Mouse (Mus musculus): Measurements from ENCODE around the gene Evi5.

DNA sequence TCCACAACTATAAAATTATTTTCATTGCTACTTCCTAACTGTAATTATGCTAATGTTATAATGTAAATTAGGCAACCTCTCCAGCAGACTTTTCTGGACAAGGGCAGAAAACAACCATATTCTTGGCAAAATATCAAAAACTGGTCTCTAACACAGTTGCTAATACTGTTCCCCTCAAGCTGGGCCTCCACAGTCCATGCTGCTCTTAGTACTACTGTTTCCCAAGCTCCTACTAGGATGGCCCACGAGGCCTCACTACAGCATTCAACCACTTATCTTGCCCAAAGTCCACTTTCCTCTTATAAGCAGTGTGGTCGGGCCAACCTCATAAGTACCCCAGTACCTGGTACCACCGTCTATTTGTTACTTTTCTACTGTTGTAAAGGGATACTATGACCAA is 20.4 kb downstream of the Evi5 start:
- TF ChIP-seq POLR2A (IDR thresholded peaks at IDR 0.05; ENCODE audit: insufficient read length, low read depth) (no peak), MAX (IDR thresholded peaks at IDR 0.05; ENCODE audit: low read depth) (no peak), USF1 (IDR thresholded peaks at IDR 0.05; ENCODE audit: low read depth) (no peak), CEBPB (IDR thresholded peaks at IDR 0.05; ENCODE audit: insufficient read depth, poor library complexity, severe bottlenecking) (no peak), POLR2AphosphoS2 (IDR thresholded peaks at IDR 0.05; ENCODE audit: insufficient read length, low read depth) (no peak), MYOG (IDR thresholded peaks at IDR 0.05; ENCODE audit: control insufficient read depth in 1 of 3, insufficient read depth in 1 of 3, insufficient read length in 2 of 3, low read depth in 2 of 3) (no peak)

Data from myocyte (in vitro differentiated cells).